Mouse (Mus musculus): Measurements from ENCODE around the gene Vmn1r170. TPM values are rescaled to one million over a fixed set of nuclear protein-coding genes. Genes with fewer than 3 reads are reported as not detected.
"Not testable (repeated sequence)": the region's sequence is repeated elsewhere in the genome, so short reads cannot be mapped to it uniquely, and the experiment has no call there.

Gene Vmn1r170
- not detected in 2 replicates for polyA plus RNA-seq (2016; fragmentation: Nextera tagmentation; extraction: Ambion mirVana)

DNA sequence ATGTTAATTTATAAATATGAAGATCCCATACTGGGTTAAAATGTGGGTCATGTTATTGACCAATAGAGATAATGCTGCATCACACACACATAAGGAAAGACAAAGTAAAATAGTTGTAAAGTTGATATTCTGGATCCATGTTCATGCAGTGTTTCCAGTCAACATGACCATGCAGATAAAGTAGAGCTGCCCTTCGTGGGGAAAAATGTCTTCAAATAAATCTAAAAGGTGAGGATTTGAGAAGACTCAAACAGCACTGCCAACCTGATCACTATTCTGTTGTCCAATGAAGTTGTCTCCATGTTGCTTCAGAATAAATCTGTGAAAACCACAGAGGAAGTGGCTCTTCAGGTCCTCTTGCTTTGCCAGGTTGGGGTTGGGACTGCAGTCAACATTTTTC lies at the start of gene Vmn1r170:
Vmn1r170 (plus strand) TSS at position 301 of the 400 bp plus-strand sequence.
- H3K27ac ChIP-seq (replicated peaks); H3K4me3 ChIP-seq; H3K36me3 ChIP-seq; H3K27me3 ChIP-seq (ENCODE audit: low read depth, poor library complexity, severe bottlenecking); H3K4me1 ChIP-seq; DNase-seq (ENCODE audit: low spot score): not testable (repeated sequence)
- H3K9me3 ChIP-seq (replicated peaks), result peaks cover 49% of the 10 kb centered on the region
- 62% methylated on average over 1 of the region's 1 CpGs for WGBS

GRCm38 (mm10) chr7:23575226-23575625 lies 30.7 kb upstream of the Vmn1r170 start, which contains the start of gene Vmn1r169:
TSS of gene Vmn1r169 (plus strand) at chr7:23575526.
- not testable (repeated sequence) for H3K4me1 ChIP-seq; H3K27me3 ChIP-seq (ENCODE audit: low read depth, poor library complexity, severe bottlenecking); H3K27ac ChIP-seq (replicated peaks); H3K36me3 ChIP-seq; H3K4me3 ChIP-seq; DNase-seq (ENCODE audit: low spot score)
- 81% methylated on average over 1 of the region's 2 CpGs for WGBS
- H3K9me3 ChIP-seq (replicated peaks), result peaks cover 31% of the 10 kb centered on the region

GRCm38 (mm10) chr7:23630422-23630821 lies 24.4 kb downstream of the Vmn1r170 start, which contains the start of gene Vmn1r171:
TSS of gene Vmn1r171 (plus strand) at chr7:23630722.
- Histone ChIP-seq H3K36me3 (no peaks in the 10 kb centered on the region), H3K4me1 (no peaks in the 10 kb centered on the region), H3K27me3 (ENCODE audit: low read depth, poor library complexity, severe bottlenecking) (no peaks in the 10 kb centered on the region), H3K4me3 (no peak within 1 kb of the TSS), H3K27ac (replicated peaks) (no peak within 1 kb of the TSS), H3K9me3 (replicated peaks) (peaks cover 53% of the 10 kb centered on the region)
- DNase-seq (ENCODE audit: low spot score), result no peak

Other genes with a start within 250 kb of the Vmn1r170 start
- not detected in 2 replicates for gene Nlrp5, start 220.3 kb upstream of the Vmn1r170 start, polyA plus RNA-seq (2016; fragmentation: Nextera tagmentation; extraction: Ambion mirVana)
- gene Vmn1r167, start 99.0 kb upstream of the Vmn1r170 start, polyA plus RNA-seq (2016; fragmentation: Nextera tagmentation; extraction: Ambion mirVana), result not detected in 2 replicates
- gene Vmn1r168, start 66.4 kb upstream of the Vmn1r170 start, polyA plus RNA-seq (2016; fragmentation: Nextera tagmentation; extraction: Ambion mirVana), result not detected in 2 replicates
- gene Vmn1r169, start 30.6 kb upstream of the Vmn1r170 start, polyA plus RNA-seq (2016; fragmentation: Nextera tagmentation; extraction: Ambion mirVana), result not detected in 2 replicates
- gene Vmn1r171, start 24.5 kb downstream of the Vmn1r170 start, polyA plus RNA-seq (2016; fragmentation: Nextera tagmentation; extraction: Ambion mirVana), result not detected in 2 replicates
- gene Vmn1r172, start 52.1 kb downstream of the Vmn1r170 start, polyA plus RNA-seq (2016; fragmentation: Nextera tagmentation; extraction: Ambion mirVana), result not detected in 2 replicates
- not detected in 2 replicates for gene Vmn1r173, start 94.5 kb downstream of the Vmn1r170 start, polyA plus RNA-seq (2016; fragmentation: Nextera tagmentation; extraction: Ambion mirVana)
- gene Vmn1r174, start 146.1 kb downstream of the Vmn1r170 start, polyA plus RNA-seq (2016; fragmentation: Nextera tagmentation; extraction: Ambion mirVana), result not detected in 2 replicates
- gene Vmn1r175, start 204.5 kb downstream of the Vmn1r170 start, polyA plus RNA-seq (2016; fragmentation: Nextera tagmentation; extraction: Ambion mirVana), result not detected in 2 replicates
- gene Vmn1r176, start 231.2 kb downstream of the Vmn1r170 start, polyA plus RNA-seq (2016; fragmentation: Nextera tagmentation; extraction: Ambion mirVana), result not detected in 2 replicates